Mouse (Mus musculus): ENCODE measurements around the gene Mapkapk5.
A peak's percentile ranks its signal among the peaks of the same experiment; 100 is the strongest.

The Mapkapk5 gene

GRCm38 (mm10) chr5:121500719-121501118 lies 45.0 kb downstream of the Mapkapk5 start:
- no peak for DNase-seq (ENCODE audit: low spot score in 2 of 2)

GRCm38 (mm10) chr5:121493305-121493704 lies 52.4 kb downstream of the Mapkapk5 start:
- DNase-seq (ENCODE audit: low spot score in 2 of 2), result no peak

GRCm38 (mm10) chr5:121484801-121485200 lies 60.9 kb downstream of the Mapkapk5 start:
- no peak for DNase-seq (ENCODE audit: low spot score in 2 of 2)

- peak; percentile 12 to 40 for DNase-seq (ENCODE audit: low spot score in 2 of 2)
Observed at GRCm38 (mm10) chr5:121477680-121478079, 68.0 kb downstream of the Mapkapk5 start.

- no peak for DNase-seq (ENCODE audit: low spot score in 2 of 2)
Observed at GRCm38 (mm10) chr5:121476040-121476439, 69.7 kb downstream of the Mapkapk5 start.
